Mouse (Mus musculus): ENCODE results near the gene Slc13a2. TPM values are rescaled to one million over a fixed set of nuclear protein-coding genes. Genes with fewer than 3 reads are reported as not detected.

Gene Slc13a2
- polyA plus RNA-seq, 1 experiment from 2014 or later: not detected

DNA sequence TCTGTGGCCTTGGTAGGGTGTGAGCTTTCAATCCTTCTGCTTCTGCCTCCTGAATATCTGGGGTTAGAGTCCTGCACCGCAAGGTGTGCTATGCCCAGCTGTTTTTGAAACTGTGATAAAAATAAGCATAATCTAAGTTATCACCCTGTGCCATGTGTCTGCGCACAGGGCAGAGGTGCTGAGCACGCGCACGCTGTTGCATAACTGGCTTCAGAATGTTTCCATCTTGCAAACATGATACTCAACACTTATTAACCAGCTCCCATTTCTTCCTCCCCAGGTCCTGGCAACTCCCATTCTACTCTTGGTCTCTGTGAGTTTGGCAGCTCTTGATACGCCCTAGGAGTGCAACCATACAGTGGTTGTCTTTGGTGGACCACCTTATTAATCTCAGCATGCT, 5.6 kb upstream of the Slc13a2 start:
- no peak for DNase-seq (ENCODE audit: low spot score)
- no peak overlapping the region for H3K4me3 ChIP-seq
- H3K27me3 ChIP-seq (ENCODE audit: low read depth, poor library complexity, severe bottlenecking): peaks cover 5% of the 10 kb centered on the region; the same call in 1 of the 2 replicates
- H3K4me1 ChIP-seq: peaks cover 8% of the 10 kb centered on the region
- H3K36me3 ChIP-seq: no peaks in the 10 kb centered on the region
- no peaks in the 10 kb centered on the region for H3K9me3 ChIP-seq (replicated peaks)
- WGBS: 95% methylated on average over 6 of the region's 6 CpGs
- H3K27ac ChIP-seq: no peak overlapping the region

DNA sequence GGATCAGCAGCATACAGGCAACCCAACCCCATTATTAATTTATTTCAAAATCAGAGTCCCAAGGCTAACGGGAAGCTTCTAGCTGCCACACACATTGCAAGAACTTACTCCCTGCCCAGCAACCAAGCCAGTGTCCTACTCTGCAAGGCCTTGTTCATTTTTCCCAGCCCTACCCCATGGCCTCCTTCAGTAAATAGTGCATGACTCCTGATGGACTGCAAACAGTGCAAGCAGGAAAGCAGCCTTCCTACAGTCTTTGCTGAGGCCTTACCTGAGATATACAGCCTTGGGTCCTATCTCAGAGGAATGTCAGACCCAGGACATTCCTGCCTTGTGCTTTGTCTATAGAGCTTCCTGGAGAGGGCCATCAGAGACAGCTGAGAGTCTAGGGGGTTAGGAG, 3.6 kb upstream of the Slc13a2 start:
- 97% methylated on average over 1 of the region's 1 CpGs for WGBS
- H3K27ac ChIP-seq: no peak overlapping the region
- peaks cover 20% of the 10 kb centered on the region; the same call in 1 of the 2 replicates for H3K27me3 ChIP-seq (ENCODE audit: low read depth, poor library complexity, severe bottlenecking)
- H3K9me3 ChIP-seq (replicated peaks): no peaks in the 10 kb centered on the region
- no peak overlapping the region for H3K4me3 ChIP-seq
- no peak for DNase-seq (ENCODE audit: low spot score)
- H3K4me1 ChIP-seq: peaks cover 14% of the 10 kb centered on the region
- H3K36me3 ChIP-seq: no peaks in the 10 kb centered on the region

DNA sequence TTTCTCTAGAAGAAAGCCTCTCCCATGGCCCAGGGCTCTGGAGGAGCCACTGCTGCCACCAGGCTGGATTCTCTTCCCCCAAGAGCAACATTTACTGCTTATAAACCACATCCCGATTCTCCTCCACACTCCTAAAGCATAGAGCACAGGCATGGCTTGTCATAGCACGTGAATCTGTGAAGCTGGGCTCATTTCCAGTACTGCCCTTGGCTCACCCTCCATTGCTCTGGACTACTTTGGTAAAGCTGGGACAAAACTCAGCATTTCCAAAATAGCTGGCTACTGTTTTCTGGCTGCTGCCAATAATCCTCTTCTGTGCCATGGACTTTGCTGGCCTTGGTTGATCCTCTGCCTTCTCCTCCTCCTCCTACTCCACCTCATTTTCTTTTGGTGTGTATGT, 2.3 kb upstream of the Slc13a2 start:
- H3K27me3 ChIP-seq (ENCODE audit: low read depth, poor library complexity, severe bottlenecking): peaks cover 20% of the 10 kb centered on the region; the same call in 1 of the 2 replicates
- no peaks in the 10 kb centered on the region for H3K9me3 ChIP-seq (replicated peaks)
- DNase-seq (ENCODE audit: low spot score): no peak
- H3K36me3 ChIP-seq: no peaks in the 10 kb centered on the region
- no peak overlapping the region for H3K4me3 ChIP-seq
- H3K4me1 ChIP-seq: peaks cover 8% of the 10 kb centered on the region
- no peak overlapping the region for H3K27ac ChIP-seq
- WGBS: 76% methylated on average over 2 of the region's 2 CpGs

- Histone ChIP-seq H3K36me3 (no peaks in the 10 kb centered on the region), H3K9me3 (replicated peaks) (no peaks in the 10 kb centered on the region), H3K4me1 (peaks cover 10% of the 10 kb centered on the region), H3K27ac (no peak overlapping the region), H3K4me3 (no peak overlapping the region), H3K27me3 (ENCODE audit: low read depth, poor library complexity, severe bottlenecking) (peaks cover 20% of the 10 kb centered on the region; the same call in 1 of the 2 replicates)
- no peak for DNase-seq (ENCODE audit: low spot score)
- 70% methylated on average over 13 of the region's 13 CpGs for WGBS
These were observed 612 bp downstream of the Slc13a2 start for GRCm38 (mm10) chr11:78421201-78422009.

- no peaks in the 10 kb centered on the region for H3K36me3 ChIP-seq
- no peak for DNase-seq (ENCODE audit: low spot score)
- WGBS: 65% methylated on average over 12 of the region's 12 CpGs
- H3K27me3 ChIP-seq (ENCODE audit: low read depth, poor library complexity, severe bottlenecking): peaks cover 20% of the 10 kb centered on the region; the same call in 1 of the 2 replicates
- H3K4me3 ChIP-seq: no peak overlapping the region
- no peak overlapping the region for H3K27ac ChIP-seq
- no peaks in the 10 kb centered on the region for H3K9me3 ChIP-seq (replicated peaks)
- H3K4me1 ChIP-seq: peaks cover 10% of the 10 kb centered on the region
These were observed 1.6 kb downstream of the Slc13a2 start for GRCm38 (mm10) chr11:78420263-78420889.

- Histone ChIP-seq H3K4me1 (peaks cover 2% of the 10 kb centered on the region; the same call in 1 of the 2 replicates), H3K27me3 (ENCODE audit: low read depth, poor library complexity, severe bottlenecking) (peaks cover 11% of the 10 kb centered on the region; the same call in 1 of the 2 replicates), H3K4me3 (no peak overlapping the region), H3K36me3 (no peaks in the 10 kb centered on the region), H3K27ac (no peak overlapping the region), H3K9me3 (replicated peaks) (no peaks in the 10 kb centered on the region)
- no peak for DNase-seq (ENCODE audit: low spot score)
- 82% methylated on average over 6 of the region's 6 CpGs for WGBS
These were observed 5.2 kb downstream of the Slc13a2 start for GRCm38 (mm10) chr11:78416854-78417253.

GRCm38 (mm10) chr11:78412861-78413260, 9.2 kb downstream of the Slc13a2 start:
- Histone ChIP-seq H3K27ac (no peak overlapping the region), H3K4me3 (no peak overlapping the region), H3K9me3 (replicated peaks) (no peaks in the 10 kb centered on the region), H3K27me3 (ENCODE audit: low read depth, poor library complexity, severe bottlenecking) (0 out of 2 replicates have a peak, but pooled peaks cover 4% of the 10 kb centered on the region), H3K36me3 (no peaks in the 10 kb centered on the region), H3K4me1 (0 out of 2 replicates have a peak, but pooled peaks cover under 1% of the 10 kb centered on the region)
- no peak for DNase-seq (ENCODE audit: low spot score)
- 75% methylated on average over 6 of the region's 6 CpGs for WGBS

- H3K4me3 ChIP-seq: no peak overlapping the region
- H3K27me3 ChIP-seq (ENCODE audit: low read depth, poor library complexity, severe bottlenecking): 0 out of 2 replicates have a peak, but pooled peaks cover 4% of the 10 kb centered on the region
- DNase-seq (ENCODE audit: low spot score): no peak
- no peaks in the 10 kb centered on the region for H3K36me3 ChIP-seq
- H3K9me3 ChIP-seq (replicated peaks): no peaks in the 10 kb centered on the region
- H3K27ac ChIP-seq: no peak overlapping the region
- WGBS: 86% methylated on average over 6 of the region's 6 CpGs
- 0 out of 2 replicates have a peak, but pooled peaks cover 3% of the 10 kb centered on the region for H3K4me1 ChIP-seq
These were observed 9.6 kb downstream of the Slc13a2 start for GRCm38 (mm10) chr11:78412324-78412850.

GRCm38 (mm10) chr11:78411606-78412323, 10.3 kb downstream of the Slc13a2 start:
- no peak overlapping the region for H3K27ac ChIP-seq
- H3K4me1 ChIP-seq: 0 out of 2 replicates have a peak, but pooled peaks cover 3% of the 10 kb centered on the region
- DNase-seq (ENCODE audit: low spot score): no peak
- no peaks in the 10 kb centered on the region for H3K9me3 ChIP-seq (replicated peaks)
- H3K27me3 ChIP-seq (ENCODE audit: low read depth, poor library complexity, severe bottlenecking): 0 out of 2 replicates have a peak, but pooled peaks cover 4% of the 10 kb centered on the region
- WGBS: 87% methylated on average over 11 of the region's 11 CpGs
- no peaks in the 10 kb centered on the region for H3K36me3 ChIP-seq
- no peak overlapping the region for H3K4me3 ChIP-seq

- Histone ChIP-seq H3K27ac (no peak overlapping the region), H3K4me1 (0 out of 2 replicates have a peak, but pooled peaks cover 3% of the 10 kb centered on the region), H3K27me3 (ENCODE audit: low read depth, poor library complexity, severe bottlenecking) (0 out of 2 replicates have a peak, but pooled peaks cover 1% of the 10 kb centered on the region), H3K4me3 (no peak overlapping the region), H3K9me3 (replicated peaks) (no peaks in the 10 kb centered on the region), H3K36me3 (no peaks in the 10 kb centered on the region)
- 75% methylated on average over 9 of the region's 9 CpGs for WGBS
- DNase-seq (ENCODE audit: low spot score): no peak
These were observed 13.5 kb downstream of the Slc13a2 start for GRCm38 (mm10) chr11:78408256-78409240.

DNA sequence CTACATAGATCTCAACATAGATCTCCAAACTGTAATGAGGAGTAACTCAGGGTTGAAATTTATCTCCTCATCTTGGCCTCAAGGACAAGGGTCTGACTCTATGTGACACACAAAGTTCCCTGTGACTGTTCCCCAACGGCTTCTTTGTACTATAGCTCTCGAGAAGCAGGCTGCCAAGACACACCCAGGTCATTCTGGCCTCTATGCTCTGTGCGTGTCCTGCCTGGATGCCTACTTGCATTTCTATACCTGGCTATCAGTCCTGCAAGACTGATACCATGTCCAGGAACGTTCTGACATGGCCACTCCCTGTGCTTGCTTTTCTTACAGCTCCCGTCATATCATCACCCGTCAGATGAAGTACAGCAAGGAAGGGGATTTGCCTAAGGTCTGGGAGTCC, 20.0 kb downstream of the Slc13a2 start:
- Histone ChIP-seq H3K4me3 (no peak overlapping the region), H3K4me1 (peaks cover 10% of the 10 kb centered on the region), H3K36me3 (no peaks in the 10 kb centered on the region), H3K9me3 (replicated peaks) (no peaks in the 10 kb centered on the region), H3K27me3 (ENCODE audit: low read depth, poor library complexity, severe bottlenecking) (0 out of 2 replicates have a peak, but pooled peaks cover 4% of the 10 kb centered on the region), H3K27ac (no peak overlapping the region)
- 89% methylated on average over 6 of the region's 6 CpGs for WGBS
- no peak for DNase-seq (ENCODE audit: low spot score)

All from limb, embryonic 10.5 days (tissue).